Mouse (Mus musculus) adrenal gland, adult (tissue): ENCODE data around the gene Lmnb2.
A peak's percentile ranks its signal among the peaks of the same experiment; 100 is the strongest.

Source experiments
- DNase-seq, 2 experiments: peaks; one replicate each; pipeline ENCODE4 v3.0.0; 2022 to 2023; ENCODE audit warnings: low spot score in 1 of 2; ENCODE audit not compliant: inconsistent age in 2 of 2

The Lmnb2 gene

DNA sequence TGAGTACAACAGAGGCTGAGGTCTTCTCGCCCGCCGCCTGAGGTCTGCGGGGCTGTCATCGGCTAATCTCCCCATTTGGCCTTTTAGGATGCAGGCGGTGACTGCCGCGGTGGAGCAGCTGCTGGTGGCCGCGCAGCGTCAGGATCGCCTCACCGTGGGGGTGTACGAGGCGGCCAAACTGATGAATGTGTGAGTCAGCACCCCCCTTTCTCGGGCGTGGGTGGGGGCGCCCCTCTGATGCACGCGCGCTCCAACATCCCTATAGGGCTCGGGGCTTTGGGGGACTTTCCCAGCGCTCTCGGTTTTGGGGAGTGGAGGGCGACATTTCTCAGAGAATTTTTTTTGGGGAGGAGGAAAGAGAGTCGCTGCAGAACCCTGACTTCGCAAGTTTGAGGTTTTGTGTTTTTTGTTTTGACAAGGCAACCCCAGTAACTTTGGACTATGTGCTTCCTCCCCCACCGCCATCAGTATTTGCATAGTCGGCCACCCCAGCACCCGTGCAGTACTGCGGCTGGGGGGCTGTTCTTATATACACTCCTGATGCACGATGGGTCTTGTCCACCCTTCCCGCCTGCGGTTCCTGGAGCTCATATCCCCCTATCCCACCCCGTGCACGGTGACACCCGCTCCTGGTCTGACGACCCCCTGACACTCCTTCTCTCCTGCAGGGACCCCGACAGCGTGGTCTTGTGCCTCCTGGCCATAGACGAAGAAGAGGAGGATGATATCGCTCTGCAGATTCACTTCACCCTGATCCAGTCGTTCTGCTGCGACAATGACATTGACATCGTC lies 12.5 kb upstream of the Lmnb2 start:
- peak; percentile 66 to 77 for DNase-seq

DNA sequence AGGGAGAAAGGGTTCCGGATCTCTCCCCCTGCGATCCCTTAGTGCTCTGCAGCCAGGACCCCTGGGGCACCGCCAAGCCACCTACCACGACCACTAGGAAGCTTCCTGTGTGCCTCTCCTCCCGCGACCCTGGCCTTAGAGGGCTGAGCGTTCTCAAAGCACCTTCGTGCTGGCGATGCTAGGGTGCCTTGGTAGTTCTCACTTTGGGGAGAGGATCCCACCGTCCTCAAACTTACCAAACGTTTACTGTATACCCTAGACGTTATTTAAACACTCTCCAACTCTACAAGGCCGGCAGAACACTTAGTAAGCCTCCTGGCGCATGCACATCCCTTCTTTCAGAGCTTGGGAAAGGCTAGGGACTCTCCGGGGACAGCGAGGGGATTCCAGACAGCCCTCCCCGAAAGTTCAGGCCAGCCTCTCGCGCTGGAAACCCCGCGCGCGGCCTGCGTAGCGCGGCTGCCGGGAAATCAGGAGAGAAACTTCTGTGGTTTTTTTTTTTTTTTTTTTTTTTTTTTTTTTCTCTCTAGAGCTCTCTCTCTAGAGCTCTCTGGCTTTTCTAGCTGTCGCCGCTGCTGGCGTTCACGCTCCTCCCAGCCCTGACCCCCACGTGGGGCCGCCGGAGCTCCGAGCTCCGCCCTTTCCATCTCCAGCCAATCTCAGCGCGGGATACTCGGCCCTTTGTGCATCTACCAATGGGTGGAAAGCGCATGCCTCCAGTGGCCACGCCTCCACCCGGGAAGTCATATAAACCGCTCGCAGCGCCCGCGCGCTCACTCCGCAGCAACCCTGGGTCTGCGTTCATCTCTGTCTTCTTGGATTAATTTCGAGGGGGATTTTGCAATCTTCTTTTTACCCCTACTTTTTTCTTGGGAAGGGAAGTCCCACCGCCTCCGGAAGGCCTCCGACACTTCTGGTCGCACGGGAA lies 11.5 kb upstream of the Lmnb2 start, which contains the start of gene Gadd45b:
Gadd45b (plus strand) TSS at position 775 of the 928 bp plus-strand sequence.
- peak; percentile 99 to 100 for DNase-seq

DNA sequence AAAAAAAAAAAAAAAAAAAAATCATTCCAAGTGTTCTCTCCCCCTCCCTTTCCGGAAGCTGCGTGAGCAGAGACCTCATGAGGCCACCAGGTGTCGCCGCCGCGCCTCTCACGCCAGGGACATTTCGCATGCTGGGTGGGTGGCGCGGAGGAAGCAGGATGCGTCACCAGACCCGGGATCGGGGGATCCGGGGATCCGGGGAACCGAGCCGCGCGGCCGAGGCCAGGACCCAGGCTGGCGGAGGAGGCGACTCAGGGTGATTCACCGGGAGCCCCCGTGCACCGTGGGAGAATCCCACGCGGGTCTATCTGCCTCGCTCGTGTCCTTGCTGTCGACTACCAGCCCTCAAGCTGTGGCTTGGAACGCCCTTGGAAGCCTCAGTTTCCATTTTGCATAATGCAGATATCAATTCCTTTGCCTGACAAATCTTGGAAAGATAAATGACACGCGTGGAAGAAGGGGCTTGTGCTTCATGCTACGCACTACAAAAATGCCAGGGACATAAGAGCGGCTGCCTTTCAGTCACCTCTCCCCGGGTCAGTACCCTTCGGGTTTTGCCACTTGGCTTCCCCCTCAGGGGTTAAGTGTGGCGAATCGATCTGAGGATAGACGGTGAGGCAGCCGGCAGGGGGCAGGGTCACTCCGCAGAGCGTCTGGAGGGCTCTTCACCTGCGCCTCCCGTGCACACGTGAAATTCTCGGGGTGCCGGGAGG lies 10.7 kb upstream of the Lmnb2 start:
- DNase-seq = peak; percentile 94 to 97

DNA sequence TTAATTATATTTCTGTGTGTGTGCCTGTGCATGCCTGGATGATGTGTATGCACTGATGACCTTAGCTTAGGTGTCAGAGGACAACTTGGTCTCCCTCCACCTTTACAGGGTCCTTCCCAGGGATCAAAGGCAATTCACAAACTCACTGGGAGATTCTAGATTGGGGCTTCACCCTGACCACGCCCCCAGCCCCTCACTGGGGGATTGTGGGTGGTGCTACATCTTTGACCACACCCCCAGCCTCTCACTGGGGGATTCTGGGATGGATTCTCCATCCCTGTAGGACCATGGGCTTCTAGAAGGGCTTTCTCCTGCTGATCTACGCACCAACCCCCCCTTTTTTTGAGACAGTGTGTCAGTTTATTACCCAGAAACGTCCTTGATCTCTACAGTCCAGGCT lies 7.4 kb upstream of the Lmnb2 start:
- DNase-seq = peak in 1 of 2 experiments; percentile 50

DNA sequence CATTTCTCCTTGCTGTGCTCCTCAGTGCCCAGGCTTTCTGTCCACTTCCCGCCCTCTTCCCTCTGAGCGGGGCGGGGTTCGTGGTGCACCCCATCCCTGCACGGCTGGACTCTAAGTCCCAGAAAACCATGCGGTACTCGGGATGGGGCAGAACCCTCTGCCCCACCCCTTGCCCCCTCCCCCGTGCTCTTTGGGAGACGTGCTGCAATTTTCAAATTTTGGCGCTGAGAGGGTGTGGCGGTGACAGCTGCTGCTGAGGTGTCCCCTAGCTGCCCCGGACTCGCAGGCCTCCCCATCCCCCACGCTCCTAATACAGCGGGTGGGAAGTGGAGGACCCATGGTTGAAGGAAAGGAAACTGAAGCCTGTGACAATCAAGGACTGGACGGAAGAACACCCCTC lies 3.9 kb upstream of the Lmnb2 start:
- DNase-seq = peak in 1 of 2 experiments; percentile 53

DNA sequence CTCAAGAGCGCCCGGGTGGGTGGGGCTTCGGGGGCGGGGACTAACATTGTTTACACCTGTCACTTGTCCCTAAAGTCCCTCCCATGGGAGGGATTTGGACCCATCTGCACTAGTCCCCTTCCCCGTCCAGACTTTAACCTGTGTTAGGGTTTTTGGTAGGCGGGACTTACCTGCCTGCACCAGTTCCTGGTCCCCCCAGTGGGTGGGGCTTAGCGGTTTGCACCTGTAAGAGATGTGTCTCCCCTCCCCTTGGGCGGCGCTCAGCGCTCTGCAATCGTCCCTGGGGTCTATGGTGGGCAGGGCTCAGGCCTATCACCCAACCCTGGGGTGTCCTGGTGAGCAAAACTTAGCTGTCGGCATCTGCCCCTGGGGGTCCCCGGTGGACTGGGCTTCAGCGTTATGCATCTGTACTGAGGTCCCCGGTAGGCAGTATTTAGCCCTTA lies 688 bp downstream of the Lmnb2 start:
- DNase-seq = no peak

DNA sequence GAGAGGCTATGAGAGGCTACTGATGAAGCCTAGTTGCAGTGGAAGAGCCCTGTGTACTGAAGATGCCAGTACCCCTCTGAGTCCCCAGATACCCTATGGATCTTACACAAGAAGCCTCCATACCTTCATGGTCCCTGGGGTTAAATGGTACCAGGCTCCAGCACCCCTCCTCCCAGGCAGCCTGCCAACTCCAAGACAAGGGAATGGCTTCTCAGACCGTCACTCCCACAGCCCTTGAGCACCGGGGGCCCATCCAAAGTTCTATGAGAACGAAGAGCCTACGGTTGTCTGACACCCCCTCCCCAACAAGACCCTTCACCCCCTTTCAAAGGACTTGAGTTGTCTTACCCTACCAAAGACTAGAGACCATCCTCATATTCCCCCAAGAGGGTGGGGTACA lies 2.3 kb downstream of the Lmnb2 start:
- no peak for DNase-seq

DNA sequence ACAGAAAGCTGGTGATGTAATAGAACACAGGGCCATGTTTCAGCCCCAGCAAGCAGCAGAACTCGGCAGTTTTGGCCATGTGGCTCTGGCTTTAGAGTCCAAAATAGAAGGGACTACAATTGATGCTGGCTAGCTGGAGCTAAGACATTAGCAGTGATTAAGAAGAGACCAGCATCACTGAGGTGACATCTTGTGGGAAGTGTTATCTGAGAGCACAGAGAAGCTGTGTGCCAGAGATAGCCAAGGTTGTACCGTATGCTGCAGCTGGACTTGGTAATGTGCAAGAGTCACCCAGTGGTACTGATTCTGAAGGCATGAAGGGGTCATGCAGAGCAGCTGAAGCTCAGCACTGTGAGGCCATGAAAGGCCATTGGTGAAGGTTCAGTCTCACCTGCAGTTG lies 2.8 kb downstream of the Lmnb2 start:
- DNase-seq = no peak

DNA sequence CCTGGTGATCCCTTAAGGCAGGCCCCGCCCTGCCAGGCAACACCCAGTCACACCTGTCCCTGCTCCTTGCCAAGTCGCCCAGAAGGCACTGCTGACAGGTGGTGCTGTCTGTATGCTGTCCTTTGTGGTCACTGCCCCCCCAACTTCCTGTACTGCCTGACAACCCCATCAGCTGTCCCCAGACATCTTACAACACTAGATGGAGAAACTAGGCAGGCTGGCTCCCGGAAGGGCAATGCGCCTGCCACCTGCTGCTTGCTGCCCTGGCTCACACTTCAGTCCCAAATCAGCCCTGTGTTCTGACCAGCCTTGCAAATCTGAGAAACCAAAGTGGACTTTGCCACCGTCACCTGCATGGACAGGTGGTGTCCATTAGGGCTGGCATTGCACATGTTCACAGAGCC lies 3.8 kb downstream of the Lmnb2 start:
- DNase-seq = peak in 1 of 2 experiments; percentile 25

DNA sequence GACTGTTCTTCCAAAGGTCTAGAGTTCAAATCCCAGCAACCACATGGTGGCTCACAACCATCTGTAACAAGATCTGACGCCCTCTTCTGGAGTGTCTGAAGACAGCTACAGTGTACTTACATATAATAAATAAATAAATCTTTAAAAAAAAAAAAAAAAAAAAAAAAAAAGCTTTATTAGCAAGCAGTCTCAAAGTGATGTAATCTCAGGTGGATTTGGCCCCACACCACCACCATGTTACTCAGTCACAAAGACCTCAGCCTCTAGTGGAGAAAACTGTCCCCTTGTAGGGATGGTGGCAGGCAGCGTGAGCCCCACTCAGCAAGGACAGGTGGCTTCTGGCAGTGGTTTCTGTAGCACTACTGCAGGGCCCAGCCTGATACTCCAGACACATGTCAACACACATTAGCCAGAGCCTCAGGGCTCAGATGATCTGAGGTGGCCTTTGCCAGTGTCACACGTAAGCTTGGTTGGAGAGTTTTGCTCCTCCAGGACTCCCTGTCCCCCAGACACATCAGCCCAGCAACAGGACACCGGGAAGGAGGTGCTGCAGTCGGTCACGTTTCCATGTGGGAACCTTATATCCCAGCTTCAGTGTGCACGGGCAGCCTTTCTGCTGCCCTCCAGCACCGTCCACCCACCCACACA lies 4.6 kb downstream of the Lmnb2 start:
- peak in 1 of 2 experiments; percentile 37 for DNase-seq

DNA sequence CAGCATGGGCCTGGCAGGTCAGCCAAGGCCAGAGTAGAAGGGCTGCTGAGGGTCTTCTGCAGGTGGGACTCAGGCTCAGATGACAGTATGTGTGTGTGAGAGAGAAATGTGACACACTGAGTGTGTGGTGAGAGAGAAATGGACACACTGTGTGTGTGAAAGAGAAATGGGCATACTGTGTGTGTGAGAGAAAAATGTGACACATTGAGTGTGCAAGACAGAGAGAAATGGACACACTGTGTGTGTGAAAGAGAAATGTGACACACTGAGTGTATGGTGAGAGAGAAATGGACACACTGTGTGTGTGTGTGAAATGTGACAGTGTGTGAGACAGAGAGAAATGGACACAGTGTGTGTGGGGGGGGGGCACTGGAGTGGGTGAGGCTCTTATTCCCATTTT lies 6.2 kb downstream of the Lmnb2 start:
- DNase-seq = no peak

DNA sequence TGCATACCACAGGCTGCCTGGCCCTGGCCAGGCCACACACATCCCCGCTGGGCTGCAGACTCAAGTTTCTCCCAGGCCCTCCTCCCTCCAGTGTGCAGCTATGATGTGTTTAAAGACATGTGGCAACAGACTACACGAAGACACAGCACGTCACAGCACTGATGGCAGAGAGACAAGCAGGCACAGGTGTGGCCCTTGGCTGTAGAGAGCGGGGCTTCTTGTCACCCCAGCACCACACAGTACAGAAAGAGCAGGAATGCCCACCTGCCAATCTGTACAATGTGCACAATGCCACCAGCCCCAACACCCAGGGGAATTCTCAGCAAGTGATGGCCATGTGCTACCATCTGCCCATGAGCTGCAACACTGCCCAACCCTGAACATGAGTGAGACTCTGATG lies 6.7 kb downstream of the Lmnb2 start:
- DNase-seq = no peak

DNA sequence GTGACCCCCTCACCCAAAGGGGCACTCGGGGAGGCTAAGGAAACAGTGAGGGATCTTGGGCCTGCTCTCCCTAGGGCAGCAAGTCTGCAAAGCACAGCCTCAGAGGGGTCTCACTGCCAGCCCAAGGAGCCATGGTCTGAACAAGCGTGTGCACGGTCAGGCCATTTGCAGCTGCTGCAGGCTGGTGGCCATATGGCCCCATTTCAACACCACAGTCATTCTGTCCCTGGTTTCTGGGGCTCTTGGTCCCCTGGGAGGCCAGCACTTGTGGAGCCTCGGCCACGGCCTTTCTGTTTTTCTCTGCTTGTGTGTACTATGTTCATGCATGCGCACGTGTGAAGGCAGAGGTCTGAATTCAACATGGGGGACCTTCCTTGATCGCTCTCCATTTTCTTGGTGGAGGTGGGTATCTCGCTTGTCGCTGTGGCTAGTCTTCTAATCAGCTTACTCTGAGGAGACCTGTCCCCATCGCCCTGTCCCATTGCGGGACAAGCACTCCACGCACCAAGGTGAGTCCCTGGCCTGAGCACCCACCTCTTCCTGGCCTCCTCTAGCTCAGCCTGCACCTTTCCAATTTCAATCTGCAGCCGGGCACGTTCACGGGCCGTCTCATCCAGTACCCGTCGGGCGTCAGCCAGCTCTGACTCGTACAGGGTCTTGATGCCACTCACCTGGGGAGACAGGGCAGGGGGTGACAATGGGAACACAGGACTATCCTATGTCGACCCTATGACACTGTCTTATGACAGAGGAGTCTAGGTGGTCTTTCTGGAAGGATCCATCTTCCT lies 8.5 kb downstream of the Lmnb2 start:
- DNase-seq = peak in 1 of 2 experiments; percentile 23

DNA sequence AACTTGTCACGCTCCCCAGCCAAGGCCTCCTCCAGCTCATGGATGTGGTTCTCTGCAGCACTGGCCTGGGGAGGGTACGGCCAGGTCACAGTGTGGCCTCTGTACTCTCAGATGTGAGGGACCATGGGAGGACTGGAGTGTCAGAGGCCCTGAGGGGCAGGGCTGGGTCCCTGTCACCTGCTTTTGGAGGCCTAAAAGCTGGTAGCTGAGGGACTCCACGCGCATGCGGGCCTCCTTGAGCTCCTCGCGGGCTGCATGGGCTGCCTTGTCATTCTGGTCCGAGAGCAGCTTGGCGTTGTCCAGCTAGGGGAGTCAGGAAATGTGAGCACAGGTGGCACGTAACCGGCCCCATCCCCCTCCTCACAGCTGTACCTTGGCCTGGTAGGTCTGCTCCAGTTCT lies 13.3 kb downstream of the Lmnb2 start:
- DNase-seq = no peak

DNA sequence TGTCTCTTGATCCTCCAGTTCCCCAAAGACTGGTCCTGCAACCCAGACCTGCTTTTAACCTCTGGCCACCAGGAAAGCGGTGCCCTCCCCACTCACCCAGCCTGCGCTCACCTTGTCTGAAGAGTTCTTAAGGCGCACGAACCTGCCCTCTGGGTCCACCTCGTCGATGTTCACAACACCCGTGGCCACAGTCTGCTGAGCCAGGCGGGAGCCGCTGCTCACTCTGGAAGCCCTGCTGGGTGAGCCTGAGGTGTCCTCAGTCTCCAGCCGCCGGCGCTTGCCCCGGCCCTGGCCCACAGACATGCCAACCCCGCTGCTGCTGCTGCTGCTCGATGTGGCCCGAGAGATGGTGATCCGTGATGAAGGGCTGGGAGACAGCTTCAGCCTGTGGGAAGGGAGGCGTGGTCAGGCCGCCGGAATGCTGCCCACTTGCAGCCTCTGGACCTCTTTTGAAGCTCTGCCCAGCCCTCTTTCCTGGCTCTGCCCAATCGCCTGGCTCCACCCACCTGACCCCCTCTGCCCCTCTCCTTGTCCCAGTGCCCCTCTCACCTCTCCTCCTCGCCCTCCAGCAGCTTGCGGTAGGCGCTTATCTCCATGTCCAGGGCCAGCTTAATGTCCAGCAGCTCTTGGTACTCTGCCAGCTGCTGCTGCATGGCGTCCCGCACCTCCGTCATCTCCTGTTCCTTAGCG lies 13.9 kb downstream of the Lmnb2 start:
- DNase-seq = peak; percentile 64 to 65

DNA sequence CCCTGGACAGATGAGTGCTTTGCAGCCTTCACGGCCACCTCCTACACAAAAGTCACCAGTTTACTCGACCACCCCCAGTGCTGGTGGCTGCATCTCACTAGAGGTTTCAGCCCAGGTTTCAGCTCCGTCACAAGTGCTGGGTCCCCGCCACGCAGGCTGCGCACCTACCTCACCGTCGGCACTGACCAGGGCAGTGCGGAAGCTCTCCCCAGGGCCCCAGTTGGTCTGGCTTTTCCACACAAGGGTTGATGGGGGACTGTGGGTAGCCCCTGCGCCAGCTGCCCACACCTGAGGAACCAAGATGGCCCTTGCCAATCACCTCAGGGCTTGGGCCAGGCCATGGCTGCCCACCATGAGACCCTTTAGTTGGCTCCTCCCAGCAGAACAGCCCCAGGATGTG lies 14.8 kb downstream of the Lmnb2 start:
- peak in 1 of 2 experiments; percentile 42 for DNase-seq

DNA sequence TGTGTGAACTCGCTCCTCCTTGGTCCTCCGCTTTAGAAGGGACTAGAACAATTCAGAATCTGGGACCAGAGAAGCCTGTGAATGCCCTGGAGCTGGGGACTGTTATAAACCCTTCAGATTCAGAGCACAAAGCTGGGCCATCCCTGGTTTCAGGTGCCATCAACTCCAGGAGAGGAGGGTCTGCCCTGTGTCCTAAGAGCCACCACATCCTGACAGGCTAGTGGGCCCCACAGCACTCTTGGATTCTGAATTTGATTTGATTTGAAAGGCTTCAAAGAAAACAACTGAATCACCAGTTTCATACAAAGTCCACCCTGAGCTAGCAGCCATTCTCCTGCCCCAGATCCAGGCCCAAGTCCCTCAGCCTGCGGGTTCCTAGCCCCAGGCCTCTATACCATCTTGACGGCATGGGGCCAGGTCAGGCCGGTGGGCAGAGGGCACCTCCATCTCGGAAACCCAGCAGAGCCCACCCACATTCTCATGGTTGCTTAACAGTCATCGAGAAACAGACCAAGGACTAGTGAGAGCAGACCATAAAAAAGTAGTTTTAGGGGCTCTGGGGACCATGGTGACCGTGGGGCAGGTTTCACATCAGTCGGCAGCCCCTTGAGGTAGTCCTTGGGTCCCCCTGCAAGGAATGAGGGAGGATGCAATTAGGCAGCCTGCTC lies 15.6 kb downstream of the Lmnb2 start:
- DNase-seq = no peak

DNA sequence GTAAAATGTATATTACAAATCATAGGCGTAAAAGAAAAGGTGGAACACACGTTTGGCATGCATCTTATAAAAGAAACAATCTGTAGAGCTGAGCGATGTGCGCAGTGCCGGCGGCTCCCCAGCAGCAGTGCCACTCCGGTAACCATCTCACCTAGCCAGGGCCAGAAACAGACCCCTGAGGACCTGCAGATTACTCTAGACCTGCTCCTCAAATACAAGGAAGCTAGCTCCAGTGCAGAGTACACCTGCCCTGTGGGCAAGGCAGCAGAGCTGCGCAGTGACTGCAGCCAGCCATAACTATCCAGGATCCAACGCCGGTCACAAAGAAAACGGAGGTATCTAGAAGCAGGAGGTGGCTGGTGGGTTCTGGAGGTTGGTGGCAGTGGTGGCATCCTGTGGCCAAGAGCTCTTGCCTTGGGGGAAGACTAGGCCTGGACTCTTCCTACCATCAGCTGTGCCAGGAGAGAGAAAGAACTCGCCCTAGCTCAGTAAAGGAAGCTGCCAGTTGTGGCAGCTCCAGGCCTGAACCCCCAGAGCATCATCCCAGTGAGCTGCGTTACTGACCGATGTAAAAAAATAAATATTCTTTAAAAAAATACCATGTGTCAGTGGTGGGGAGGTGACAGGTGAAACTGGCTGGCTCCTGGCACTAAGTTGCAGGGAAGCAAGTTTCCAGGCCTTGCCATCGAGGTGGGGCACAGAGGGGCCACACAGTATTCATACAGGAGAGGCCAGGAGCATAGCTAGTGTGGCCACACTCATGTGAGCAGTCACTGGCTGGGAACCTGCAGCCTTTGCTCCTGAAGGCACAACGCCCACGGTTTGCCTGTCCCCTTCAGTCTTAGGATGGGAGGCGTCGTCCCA lies 16.4 kb downstream of the Lmnb2 start:
- peak; percentile 55 to 70 for DNase-seq
